ENCODE assay signal across 24 mouse cellular contexts in genomic region chr11:21321577-21321976, GRCm38 (mm10).
"Had no signal": no experiment of that assay in that cellular context is flagged by ENCODE, and none has a peak within 500 bp of the region (broad histone marks: within the 10 kb centered on the region; RNA-seq: fewer than 3 reads in every experiment).

No protein-coding gene starts in this region.

- H3K4me1 ChIP-seq: hindbrain, embryonic 10.5 days; hindbrain, embryonic 12.5 days; kidney, embryonic 15.5 days; limb, embryonic 10.5 days; limb, embryonic 12.5 days had no signal

- H3K27me3 ChIP-seq: heart, embryonic 12.5 days; hindbrain, embryonic 12.5 days; kidney, embryonic 15.5 days; limb, embryonic 12.5 days had no signal

- H3K4me2 ChIP-seq: heart, embryonic 12.5 days; hindbrain, embryonic 12.5 days; hindbrain, embryonic 14.5 days; kidney, embryonic 15.5 days; limb, embryonic 12.5 days had no signal

- ATAC-seq: hindbrain, embryonic 16.5 days; intestine, embryonic 16.5 days had no signal

- H3K9me3 ChIP-seq: heart, embryonic 10.5 days; heart, embryonic 12.5 days; hindbrain, embryonic 10.5 days; hindbrain, embryonic 12.5 days; kidney, embryonic 15.5 days; limb, embryonic 10.5 days; limb, embryonic 12.5 days had no signal

- H3K27ac ChIP-seq: heart, embryonic 10.5 days; hindbrain, embryonic 10.5 days; hindbrain, embryonic 12.5 days; hindbrain, embryonic 14.5 days; kidney, embryonic 15.5 days; kidney, postnatal 0 days; layer of hippocampus, adult 2 months; left cerebral cortex, adult 2 months; limb, embryonic 10.5 days; limb, embryonic 12.5 days had no signal

- H3K4me3 ChIP-seq: heart, embryonic 10.5 days; heart, embryonic 12.5 days; hindbrain, embryonic 10.5 days; hindbrain, embryonic 12.5 days; kidney, embryonic 15.5 days; layer of hippocampus, adult 2 months; left cerebral cortex, adult 2 months; limb, embryonic 10.5 days; limb, embryonic 12.5 days had no signal

- H3K9ac ChIP-seq: heart, embryonic 12.5 days; hindbrain, embryonic 12.5 days; hindbrain, embryonic 14.5 days; kidney, embryonic 15.5 days; limb, embryonic 12.5 days had no signal

- DNase-seq: gastrocnemius, postnatal 14 days; gastrocnemius, postnatal 36 days; heart, adult 18-20 months; heart, postnatal 10 days; heart, postnatal 4 days; kidney, adult 11 months; kidney, adult 2 months; kidney, adult 9 months; kidney, postnatal 14 days; kidney, postnatal 4 days; liver had no signal
